8 mouse cellular contexts compared by ENCODE assay signal in the genomic region with DNA sequence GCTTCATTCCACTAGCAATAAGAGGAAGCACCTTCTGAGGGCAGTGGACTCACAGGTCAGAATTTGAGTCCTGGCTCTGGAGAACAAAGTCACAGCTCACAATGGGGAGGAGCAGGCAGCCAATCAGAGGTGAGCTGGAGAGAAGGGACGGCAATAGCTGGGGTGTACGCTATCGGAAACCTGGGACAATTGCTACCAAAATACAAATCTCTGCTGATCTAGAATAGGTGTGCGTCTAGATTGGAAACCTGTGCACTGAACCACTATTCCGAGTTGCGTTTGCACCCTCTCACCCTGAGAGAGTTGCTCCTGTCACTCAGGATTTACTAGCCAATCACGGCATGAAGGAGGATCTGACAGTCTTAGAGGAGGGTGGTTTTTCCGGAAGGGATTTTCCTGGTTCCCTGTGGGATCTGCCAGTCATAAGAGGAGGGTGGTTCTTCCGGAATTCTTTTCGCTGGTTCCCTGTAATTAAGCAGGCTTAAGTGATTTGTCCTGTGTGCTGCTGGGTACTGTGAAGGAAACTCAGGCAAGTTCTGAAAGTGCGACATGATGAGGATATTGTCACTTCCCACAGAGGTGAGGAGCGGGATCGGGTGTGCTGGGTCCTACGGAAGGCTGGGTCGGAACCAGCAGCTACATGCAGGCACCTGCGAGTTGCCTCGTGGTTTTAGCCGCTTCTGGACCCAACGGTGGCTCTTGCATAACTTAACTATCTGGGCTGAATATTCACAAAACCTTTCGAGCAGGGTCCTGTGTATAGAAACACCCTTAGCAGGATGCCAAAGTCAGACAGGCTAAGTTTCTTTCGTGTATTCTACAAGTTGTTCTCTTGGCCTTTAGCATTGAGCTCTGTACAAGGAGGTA. TPM values are rescaled to one million over a fixed set of nuclear protein-coding genes. Genes with fewer than 3 reads are reported as not detected.
DNase-seq lines count a peak whose midpoint lies in the region; ATAC-seq and TF ChIP-seq lines count a peak whose summit lies in the region.
"Not testable (repeated sequence)": the region's sequence is repeated elsewhere in the genome, so short reads cannot be mapped to it uniquely, and the experiment has no call there.

Gene Zfp960, plus strand, starts transcription at position 486 of the 867 bp plus-strand sequence.

- intact Hi-C loops in gastrocnemius, postnatal 14 days (cut with DNase I; ENCODE audit: low total_unique reads) = not testable (repeated sequence)

- TF ChIP-seq EP300 in lung, postnatal 0 days (IDR thresholded peaks at IDR 0.05) = not testable (repeated sequence)

- not testable (repeated sequence) for TF ChIP-seq CTCF in lung, postnatal 0 days (IDR thresholded peaks at IDR 0.05)

- 1% methylated on average over 16 of the region's 21 CpGs for WGBS in hindbrain, embryonic 16.5 days
- under 1% methylated on average over 12 of the region's 21 CpGs for WGBS in lung, postnatal 0 days

- H3K4me2 ChIP-seq in hindbrain, embryonic 16.5 days (ENCODE audit: low read length) = peak within 1 kb of the TSS; percentile 59
- H3K4me2 ChIP-seq in lung, postnatal 0 days (replicated peaks; ENCODE audit: low read depth, low read length) = peak within 1 kb of the TSS; percentile 41

- DNase-seq in adrenal gland, postnatal 10 days = peak; percentile 92
- DNase-seq in embryo, embryonic 11.5 days (ENCODE audit: low read depth, low spot score) = peak; percentile 74
- peak; percentile 78 for DNase-seq in gastrocnemius, postnatal 14 days
- DNase-seq in layer of hippocampus, postnatal 36 days = peak; percentile 75 to 83
- DNase-seq in lung, postnatal 0 days (ENCODE audit: low spot score) = peak; percentile 95
- DNase-seq in retina, adult 2 months (ENCODE audit: low read depth, low spot score) = peak; percentile 86
- peak; percentile 39 for DNase-seq in urinary bladder, postnatal 10 days (ENCODE audit: low spot score)

- not testable (repeated sequence) for H3K36me3 ChIP-seq in hindbrain, embryonic 16.5 days (ENCODE audit: control insufficient read depth, insufficient read depth, low read length); lung, postnatal 0 days (ENCODE audit: insufficient read depth, low read length)

- not testable (repeated sequence) for H3K27me3 ChIP-seq in hindbrain, embryonic 16.5 days (replicated peaks; ENCODE audit: control insufficient read depth, insufficient read depth, low read length); lung, postnatal 0 days (replicated peaks; ENCODE audit: insufficient read depth, low read length)

- not testable (repeated sequence) for H3K9me3 ChIP-seq in hindbrain, embryonic 16.5 days (ENCODE audit: control insufficient read depth, low read length); lung, postnatal 0 days (ENCODE audit: low read length)

- not testable (repeated sequence) for H3K4me1 ChIP-seq in hindbrain, embryonic 16.5 days (ENCODE audit: control insufficient read depth, insufficient read depth, low read depth, low read length); lung, postnatal 0 days (ENCODE audit: insufficient read depth, low read depth, low read length)

- peak within 1 kb of the TSS; percentile 54 for H3K4me3 ChIP-seq in hindbrain, embryonic 16.5 days (ENCODE audit: low read length)
- H3K4me3 ChIP-seq in lung, postnatal 0 days (ENCODE audit: low read depth, low read length) = peak within 1 kb of the TSS; percentile 40

- ATAC-seq in hindbrain, embryonic 16.5 days = peak; percentile 100
- peak; percentile 100 for ATAC-seq in lung, postnatal 0 days

- 0 out of 2 replicates have a peak within 1 kb of the TSS, but pooled peaks have one; percentile 36 for H3K27ac ChIP-seq in hindbrain, embryonic 16.5 days (ENCODE audit: low read depth, low read length)
- not testable (repeated sequence) for H3K27ac ChIP-seq in lung, postnatal 0 days (ENCODE audit: low read length)

- H3K9ac ChIP-seq in hindbrain, embryonic 16.5 days (ENCODE audit: low read depth, low read length) = peak within 1 kb of the TSS; percentile 64
- H3K9ac ChIP-seq in lung, postnatal 0 days (replicated peaks; ENCODE audit: low read depth) = peak within 1 kb of the TSS; percentile 19; the same call in 1 of the 2 replicates

RNA-seq across cellular contexts. Expression of gene Zfp960, which starts in this region (rescaled TPM):
- total RNA-seq in adrenal gland, postnatal 10 days (2021) = 1 to 10 TPM; 6.7 to 9.0 TPM
- 1 to 10 TPM; 4.8 to 6.5 TPM for total RNA-seq in gastrocnemius, postnatal 14 days (2021)
- polyA plus RNA-seq in hindbrain, embryonic 16.5 days (2015; fragmentation: Nextera tagmentation; extraction: Ambion mirVana) = 3.0 and 3.4 TPM in 2 replicates
- total RNA-seq in layer of hippocampus, postnatal 36 days (2021) = 1 to 10 TPM; 8.2 to 9.0 TPM
- polyA plus RNA-seq in lung, postnatal 0 days (2015; fragmentation: Nextera tagmentation; extraction: Ambion mirVana) = 1.9 and 2.8 TPM in 2 replicates

Comparison
In these comparisons a context has a peak if more than half of its experiments do, and no peak if none do; other contexts are left out.
1. DNase-seq: peak in every context shown above with its lines; median percentile 95 in lung, postnatal 0 days; 92 in adrenal gland, postnatal 10 days; 86 in retina, adult 2 months; 79 in layer of hippocampus, postnatal 36 days; 78 in gastrocnemius, postnatal 14 days; 74 in embryo, embryonic 11.5 days; 39 in urinary bladder, postnatal 10 days.